In the genomic region with DNA sequence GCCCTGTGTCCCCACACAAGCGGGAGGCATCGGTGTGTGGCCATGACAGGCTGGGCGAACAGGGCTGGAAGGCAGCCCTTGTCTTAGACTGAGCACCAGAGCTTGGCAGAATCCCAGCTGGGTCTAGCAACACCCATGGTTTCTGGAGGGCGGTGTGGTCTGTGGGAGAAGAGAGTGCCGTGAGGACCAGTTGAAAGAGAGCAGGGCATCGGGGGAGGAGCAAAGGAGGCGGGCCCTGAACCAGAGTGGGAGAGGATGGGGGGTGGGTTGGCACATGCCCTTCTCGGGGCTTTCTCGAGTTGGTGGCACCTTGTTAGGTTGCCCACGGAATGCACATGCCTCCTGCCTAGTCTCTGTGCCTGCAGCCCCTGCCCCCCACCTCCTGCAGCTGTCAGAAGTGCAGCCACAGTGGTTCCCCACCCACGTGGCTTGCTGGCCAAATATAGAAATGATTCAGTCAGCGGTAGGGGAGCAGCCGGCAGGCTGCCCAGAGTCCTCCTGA, we compare ENCODE assay signal across 9 mouse cellular contexts. TPM values are rescaled to one million over a fixed set of nuclear protein-coding genes. Genes with fewer than 3 reads are reported as not detected.
DNase-seq lines count a peak whose midpoint lies in the region; ATAC-seq and TF ChIP-seq lines count a peak whose summit lies in the region.
"Had no signal": no experiment of that assay in that cellular context is flagged by ENCODE, and none has a peak within 500 bp of the region (broad histone marks: within the 10 kb centered on the region; RNA-seq: fewer than 3 reads in every experiment).

TSS of gene Ppfia4 (minus strand) at position 159 of the 502 bp plus-strand sequence.

- no peak within 1 kb of the TSS for H3K27ac ChIP-seq in spleen, adult 2 months (ENCODE audit: insufficient read depth, low read length)
- H3K27ac ChIP-seq in cerebellum, adult 2 months (ENCODE audit: insufficient read depth, low read length): peak within 1 kb of the TSS; percentile 97
- H3K27ac ChIP-seq in stomach, embryonic 15.5 days: no peak within 1 kb of the TSS

- 0 out of 2 replicates have a peak, but pooled peaks cover 5% of the 10 kb centered on the region for H3K4me1 ChIP-seq in spleen, adult 2 months (ENCODE audit: control insufficient read depth, insufficient read depth, insufficient read length)
- peaks cover 80% of the 10 kb centered on the region for H3K4me1 ChIP-seq in cerebellum, adult 2 months (ENCODE audit: control insufficient read depth, insufficient read depth, low read length)
- peaks cover 8% of the 10 kb centered on the region; the same call in 1 of the 2 replicates for H3K4me1 ChIP-seq in stomach, embryonic 15.5 days

- peak within 1 kb of the TSS; percentile 32 for H3K4me2 ChIP-seq in stomach, embryonic 15.5 days

- no peaks in the 10 kb centered on the region for H3K36me3 ChIP-seq in spleen, adult 2 months (ENCODE audit: control insufficient read depth, insufficient read depth, low read length)
- no peaks in the 10 kb centered on the region for H3K36me3 ChIP-seq in stomach, embryonic 15.5 days

- TF ChIP-seq CTCF in spleen, adult 2 months (IDR thresholded peaks at IDR 0.05; ENCODE audit: extremely low read depth, insufficient read depth, insufficient read length, insufficient replicate concordance): no peak
- TF ChIP-seq CTCF in cerebellum, adult 2 months (IDR thresholded peaks at IDR 0.05; ENCODE audit: borderline replicate concordance, insufficient read depth, low read depth, low read length): no peak

- no peak within 1 kb of the TSS for H3K4me3 ChIP-seq in spleen, adult 2 months (ENCODE audit: extremely low read depth, insufficient read depth, insufficient read length)
- peak within 1 kb of the TSS; percentile 9 for H3K4me3 ChIP-seq in cerebellum, adult 2 months (replicated peaks; ENCODE audit: insufficient read depth, low read depth, low read length)
- H3K4me3 ChIP-seq in stomach, embryonic 15.5 days (replicated peaks): no peak within 1 kb of the TSS
- H3K4me3 ChIP-seq: erythroblast, embryonic 14.5 days had no signal

- no peak for DNase-seq in spleen, adult 2 months (ENCODE audit: low read depth in 1 of 2, low spot score in 2 of 2)
- no peak for DNase-seq in spleen, postnatal 4 days (ENCODE audit: low spot score in 2 of 2)
- peak; percentile 76 to 80 for DNase-seq in cerebellum, adult 2 months
- DNase-seq in gastrocnemius, postnatal 25 days: peak; percentile 59
- peak; percentile 20 for DNase-seq in kidney, postnatal 14 days
- peak; percentile 41 for DNase-seq in lung, postnatal 14 days

- 3% methylated on average over 13 of the region's 13 CpGs for WGBS in spleen, adult 2 months
- 5% methylated on average over 13 of the region's 13 CpGs for WGBS in cerebellum, adult 2 months
- 42% methylated on average over 13 of the region's 13 CpGs for WGBS in stomach, embryonic 15.5 days

- H3K9ac ChIP-seq in stomach, embryonic 15.5 days: no peak within 1 kb of the TSS

- peak; percentile 72 for ATAC-seq in stomach, embryonic 15.5 days (ENCODE audit: insufficient read depth, low FRiP score, low read depth)
- ATAC-seq in erythroblast, adult 5-6 weeks (replicated peaks; ENCODE audit: low FRiP score, poor library complexity, severe bottlenecking): no peak

- H3K9me3 ChIP-seq in stomach, embryonic 15.5 days: no peaks in the 10 kb centered on the region

- TF ChIP-seq POLR2A in spleen, adult 2 months (IDR thresholded peaks at IDR 0.05; ENCODE audit: low read depth, low read length): no peak
- TF ChIP-seq POLR2A in cerebellum, adult 2 months (IDR thresholded peaks at IDR 0.05; ENCODE audit: borderline replicate concordance, insufficient read depth, low read length): no peak

- no peaks in the 10 kb centered on the region for H3K27me3 ChIP-seq in spleen, adult 2 months (ENCODE audit: control insufficient read depth, insufficient read depth, low read length)
- H3K27me3 ChIP-seq in cerebellum, adult 2 months (ENCODE audit: control insufficient read depth, insufficient read depth, low read length): no peaks in the 10 kb centered on the region
- no peaks in the 10 kb centered on the region for H3K27me3 ChIP-seq in stomach, embryonic 15.5 days (replicated peaks)

RNA-seq across cellular contexts. Expression of gene Ppfia4, which starts in this region (rescaled TPM):
- 20.1 and 28.5 TPM in 2 replicates for polyA plus RNA-seq in spleen, adult 2 months (2012; rRNA removed)
- polyA plus RNA-seq in cerebellum, adult 2 months (2012; rRNA removed): 192 and 220 TPM in 2 replicates
- 1 to 10 TPM in 1 of 2 experiments, under 1 TPM in 1; 0.97 to 1.0 TPM for total RNA-seq in gastrocnemius, postnatal 25 days (2021)
- 5.8 and 6.1 TPM in 2 replicates for polyA plus RNA-seq in stomach, embryonic 15.5 days (2015; fragmentation: Nextera tagmentation; extraction: Ambion mirVana)
- total RNA-seq in erythroblast, adult 5-6 weeks (2015; ENCODE audit: low replicate concordance): 2.1 and 4.2 TPM in 2 replicates
- 2.8 and 3.8 TPM in 2 replicates for total RNA-seq in erythroblast, adult 5-6 weeks (2017; ENCODE audit: low replicate concordance)

Comparison
In these comparisons a context has a peak if more than half of its experiments do, and no peak if none do; other contexts are left out.
1. DNase-seq: peak in cerebellum, adult 2 months (2 of 2), gastrocnemius, postnatal 25 days (single experiment), kidney, postnatal 14 days (single experiment) and lung, postnatal 14 days (single experiment); none in spleen, adult 2 months (0 of 2) and spleen, postnatal 4 days (0 of 2).